Mouse (Mus musculus) E14TG2a.4 (cell line): ENCODE measurements around the gene Polr3g.

Experiments
- CTCF ChIP-seq: conservative IDR thresholded peaks from 2 replicates; pipeline ENCODE4 v1.5.1; 2014; ENCODE audit warnings: low read length
- POU5F1 ChIP-seq: IDR thresholded peaks from 2 replicates; pipeline ENCODE4 v1.6.1; 2014; ENCODE audit warnings: low read length, borderline replicate concordance

GRCm38 (mm10) chr13:81675333-81675732 lies 35.5 kb downstream of the Polr3g start:
- TF ChIP-seq CTCF (no peak), POU5F1 (no peak)
